Mouse (Mus musculus) G1E-ER4 (cell line): ENCODE measurements around the gene Cnn3. TPM values are rescaled to one million over a fixed set of nuclear protein-coding genes. Genes with fewer than 3 reads are reported as not detected.

Experiments used
- GATA1 ChIP-seq: IDR thresholded peaks from one replicate; pipeline ENCODE4 v1.8.0; 2012; ENCODE audit warnings: low read length, inconsistent platforms
- polyA plus RNA-seq: library from polyadenylated mRNA; stranded (reverse); fragments of >175 nt; gene quantifications from 2 replicates; pipeline ENCODE4 v1.2.3, GENCODE M21; 2012

The Cnn3 gene
- polyA plus RNA-seq, 1 experiment = not detected

DNA sequence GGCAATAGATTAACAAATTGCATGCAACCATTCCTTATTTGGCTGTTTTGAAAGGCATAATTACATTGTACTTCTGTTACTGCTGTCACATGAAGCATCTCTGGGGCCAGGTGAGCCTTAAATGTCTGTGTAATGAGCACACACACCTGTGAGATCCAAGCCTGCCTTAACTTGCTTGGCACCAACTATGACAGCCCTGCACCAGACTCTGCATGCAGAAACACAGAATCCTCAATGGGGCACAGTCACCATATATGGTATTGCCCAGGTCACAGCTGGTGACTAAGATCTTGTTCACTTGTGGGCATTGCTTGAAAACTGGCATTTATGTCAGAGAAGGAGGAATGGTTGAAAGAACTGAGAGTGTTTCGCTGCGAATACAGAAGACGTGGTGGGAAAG is 36.5 kb downstream of the Cnn3 start:
- no peak for TF ChIP-seq GATA1

DNA sequence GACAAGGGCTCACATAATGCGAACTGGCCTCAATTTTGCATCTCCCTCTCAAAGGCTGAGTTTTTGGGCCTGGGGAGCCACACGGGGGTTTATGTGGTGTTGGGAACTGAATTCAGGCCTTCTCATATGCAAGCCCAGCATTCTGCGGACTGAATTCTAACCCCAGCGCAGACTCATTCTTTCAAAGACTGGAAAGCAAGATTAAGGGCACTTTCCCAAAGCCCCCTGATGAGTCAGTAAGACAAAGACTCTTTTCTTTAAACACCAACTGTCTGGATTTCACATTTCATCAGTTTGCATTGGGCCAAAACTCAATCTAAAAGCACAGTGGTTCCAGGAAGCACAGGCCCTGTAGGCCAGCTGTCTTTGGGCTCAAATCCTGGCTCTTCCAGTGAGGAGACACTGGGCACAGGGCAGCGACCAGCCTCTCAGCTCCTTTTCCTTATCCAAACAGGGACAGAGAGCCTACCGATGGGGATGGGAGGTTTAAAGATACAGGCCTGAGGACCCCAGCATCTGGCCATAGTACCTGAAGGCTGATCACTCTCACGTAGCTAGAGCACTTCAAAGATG is 38.5 kb downstream of the Cnn3 start:
- no peak for TF ChIP-seq GATA1

DNA sequence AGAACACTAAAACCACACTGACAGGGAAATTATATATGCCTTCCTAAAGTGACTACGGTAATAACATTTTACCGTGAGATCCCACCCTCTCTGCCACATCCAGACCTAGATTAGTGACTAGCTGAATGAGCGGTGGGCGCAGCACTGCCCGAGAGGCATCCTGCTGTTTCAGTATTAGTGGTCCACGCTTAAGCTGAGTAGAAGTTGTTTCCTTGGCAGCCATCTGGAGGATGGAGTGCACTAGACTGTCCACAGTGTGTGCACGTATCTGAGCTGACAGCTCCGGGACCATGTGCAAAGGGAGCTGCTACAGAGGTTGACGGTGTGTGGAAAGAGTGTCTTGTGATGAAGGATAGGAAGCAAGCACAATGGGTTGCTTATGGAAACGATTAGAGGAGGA is 39.5 kb downstream of the Cnn3 start:
- no peak for TF ChIP-seq GATA1

DNA sequence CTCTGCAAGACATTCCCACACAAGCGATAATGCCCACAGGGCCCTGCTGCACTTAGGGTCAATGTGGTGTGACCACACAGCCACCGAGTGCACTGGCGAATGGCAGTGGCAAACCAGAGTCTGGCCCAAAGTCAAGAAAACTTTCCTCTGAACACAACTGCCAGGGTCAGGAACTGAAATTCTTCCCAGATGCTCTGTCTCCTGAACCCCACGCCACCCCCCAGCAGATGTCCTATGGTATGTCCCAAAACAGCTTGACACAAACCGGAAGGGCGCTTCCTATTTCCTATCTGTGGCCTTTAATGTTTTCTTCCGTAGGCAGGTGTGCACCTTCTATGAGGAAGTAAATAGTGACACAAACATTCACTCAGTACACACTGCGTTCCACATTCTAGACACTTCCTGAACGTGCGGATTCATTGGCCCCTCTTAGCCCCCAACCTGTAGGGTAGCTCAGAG is 40.8 kb downstream of the Cnn3 start:
- TF ChIP-seq GATA1 = no peak

DNA sequence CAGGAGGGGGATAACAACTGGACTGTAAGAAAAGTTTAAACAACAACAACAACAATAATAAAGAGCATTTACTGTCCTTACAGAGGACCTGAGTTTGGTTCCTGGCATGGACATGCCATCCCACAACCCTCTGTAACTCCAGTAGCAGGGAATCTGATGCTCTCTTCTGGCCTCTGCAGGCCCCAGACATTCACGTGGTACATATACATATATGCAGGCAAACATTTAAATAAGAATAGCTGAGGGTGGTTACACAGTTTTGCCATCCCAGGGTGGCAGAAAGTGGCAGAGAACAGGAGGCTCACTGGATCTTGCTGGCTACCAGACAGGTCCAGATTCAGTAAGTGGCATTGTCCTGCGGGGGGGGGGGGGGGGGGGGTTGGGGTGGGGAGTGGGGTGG is 41.8 kb downstream of the Cnn3 start:
- no peak for TF ChIP-seq GATA1

DNA sequence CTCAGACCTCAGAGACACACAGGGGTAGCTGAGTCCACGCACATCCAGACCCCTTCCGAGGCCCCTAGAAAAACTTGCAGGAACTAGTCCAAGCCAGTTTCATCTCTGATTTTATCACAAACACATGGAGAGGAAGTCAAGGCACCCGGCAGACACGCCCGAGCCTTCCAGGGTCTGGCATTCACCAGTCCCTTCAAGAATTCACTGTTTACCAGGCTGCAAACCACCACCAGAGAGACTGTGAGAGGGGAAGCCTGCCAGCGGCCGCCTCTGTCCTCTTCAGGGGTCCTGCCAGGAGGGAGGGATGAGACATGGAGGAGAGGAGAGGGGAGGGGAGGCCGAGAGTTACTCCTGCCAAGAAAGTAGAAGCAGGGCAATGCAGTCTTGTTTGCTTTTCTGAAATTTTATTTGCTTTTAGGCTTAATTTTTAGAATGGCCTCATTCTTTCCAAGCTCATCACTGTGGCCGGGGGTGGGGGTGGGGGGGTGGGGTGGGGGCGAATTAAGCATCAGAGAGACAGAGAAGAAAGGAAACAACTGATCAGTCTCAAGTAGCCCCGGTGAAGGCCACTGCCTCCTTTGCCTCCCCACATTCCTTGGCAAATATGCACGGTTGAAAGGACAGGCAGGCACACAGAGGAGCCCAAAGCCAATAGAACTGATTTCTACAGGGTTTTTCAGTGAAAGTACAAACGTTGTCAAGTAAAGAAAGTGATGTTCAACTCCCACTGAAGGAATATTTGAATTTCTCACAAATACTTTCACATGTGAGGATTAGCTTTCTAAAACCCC is 43.1 kb downstream of the Cnn3 start:
- no peak for TF ChIP-seq GATA1

DNA sequence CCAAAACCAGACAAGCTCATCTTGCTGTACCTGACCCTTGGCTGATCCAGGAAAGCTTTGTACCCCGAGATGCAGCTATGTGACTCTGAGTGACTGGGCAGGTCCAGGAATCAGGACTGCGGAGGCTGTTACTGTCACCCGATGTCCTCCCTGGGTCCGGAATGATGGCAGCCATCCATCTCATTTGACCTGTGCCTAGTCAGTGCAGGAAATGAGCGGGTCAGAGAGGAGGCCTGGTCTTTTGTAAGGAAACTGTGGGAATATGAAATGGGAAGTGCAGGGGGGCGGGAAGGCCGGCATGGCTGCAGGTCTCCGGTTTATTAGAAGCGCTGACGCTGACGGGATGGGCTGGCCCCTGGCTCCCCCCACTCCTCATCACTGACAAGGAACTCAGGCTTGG is 45.4 kb downstream of the Cnn3 start:
- TF ChIP-seq GATA1 = no peak

DNA sequence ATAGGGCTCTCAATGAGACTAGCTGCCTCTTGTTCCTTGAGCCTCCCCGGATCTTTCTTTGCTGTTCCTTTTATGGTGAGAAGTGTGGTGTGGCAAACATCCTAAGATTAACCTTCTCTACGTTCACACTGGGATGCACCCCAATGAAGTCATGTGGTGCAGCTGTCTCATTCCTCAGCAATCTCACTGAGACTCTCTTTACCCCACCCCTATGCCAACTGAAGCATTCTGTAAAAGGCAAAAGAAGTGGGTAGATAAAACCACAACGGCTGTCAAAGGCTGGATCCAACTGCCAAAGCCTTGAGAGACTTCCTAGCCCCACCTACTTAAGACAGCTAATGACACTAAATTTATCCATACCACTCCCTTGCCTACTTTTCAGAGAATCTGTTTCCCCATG is 48.4 kb downstream of the Cnn3 start:
- TF ChIP-seq GATA1 = no peak

DNA sequence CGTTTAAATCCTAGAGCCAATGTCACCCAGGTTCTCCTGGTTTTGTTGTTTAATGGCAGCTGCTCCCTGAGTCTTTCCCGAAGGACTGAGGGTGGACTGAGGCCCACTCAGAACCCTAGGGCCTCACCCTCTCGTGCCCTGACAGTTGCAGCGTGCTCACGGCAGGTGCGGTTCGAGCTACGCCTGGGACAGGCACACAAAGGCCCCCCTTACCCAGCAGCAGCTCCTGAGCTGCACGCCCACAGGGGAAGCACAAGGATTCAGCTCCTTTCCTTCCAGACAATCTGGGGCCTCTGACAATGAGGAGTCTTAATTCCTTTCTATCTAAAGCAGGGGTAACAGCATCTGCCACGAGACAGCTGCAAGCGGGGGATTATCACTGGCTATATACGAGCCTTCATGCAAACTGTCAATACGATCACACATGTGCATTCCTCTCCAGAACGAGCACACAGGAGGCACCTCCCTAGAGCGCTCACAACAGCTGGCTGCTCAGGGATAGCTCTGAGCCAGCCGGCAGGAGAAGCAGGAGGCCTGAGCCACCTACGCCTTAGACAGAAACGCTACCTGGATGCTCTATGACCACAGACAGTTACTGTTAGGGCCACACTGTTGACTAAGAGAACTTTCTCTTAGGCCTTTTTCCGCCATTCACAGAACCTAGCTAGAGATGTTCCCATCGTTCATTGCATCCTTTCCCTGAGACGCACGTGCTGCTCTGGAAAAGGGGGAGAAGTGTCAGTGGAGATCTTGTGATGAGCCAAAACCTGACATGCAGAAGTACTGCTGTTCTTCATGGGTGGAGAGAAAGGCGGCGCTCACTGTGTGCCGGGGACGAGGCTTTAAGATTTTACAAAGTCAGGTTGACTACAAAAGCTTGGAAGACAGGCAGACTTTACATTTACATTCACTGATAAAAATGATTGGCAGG is 54.0 kb downstream of the Cnn3 start:
- TF ChIP-seq GATA1 = no peak

DNA sequence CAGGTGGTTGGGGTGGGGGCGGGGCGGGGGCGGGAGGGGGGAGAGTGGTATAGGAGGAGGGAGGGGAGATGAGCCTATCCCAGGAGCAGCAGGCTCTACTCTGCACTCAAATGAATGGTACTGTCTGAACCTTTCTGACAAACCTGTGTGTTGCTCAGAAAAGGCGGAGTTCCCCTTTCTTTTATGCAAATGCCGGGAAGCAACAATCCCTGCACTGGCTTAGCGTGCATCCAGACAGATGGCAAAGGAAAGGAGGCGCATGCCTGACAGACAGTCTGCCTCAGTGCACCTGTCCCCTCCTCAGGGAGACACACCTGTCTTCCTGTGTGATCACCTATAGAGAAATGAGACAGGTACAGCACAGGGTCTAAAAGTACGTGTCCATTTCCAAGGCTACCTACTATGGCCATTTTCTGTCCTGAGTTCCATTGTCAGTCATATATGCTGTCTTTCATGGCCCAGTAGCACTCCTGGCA is 54.7 kb downstream of the Cnn3 start:
- no peak for TF ChIP-seq GATA1

DNA sequence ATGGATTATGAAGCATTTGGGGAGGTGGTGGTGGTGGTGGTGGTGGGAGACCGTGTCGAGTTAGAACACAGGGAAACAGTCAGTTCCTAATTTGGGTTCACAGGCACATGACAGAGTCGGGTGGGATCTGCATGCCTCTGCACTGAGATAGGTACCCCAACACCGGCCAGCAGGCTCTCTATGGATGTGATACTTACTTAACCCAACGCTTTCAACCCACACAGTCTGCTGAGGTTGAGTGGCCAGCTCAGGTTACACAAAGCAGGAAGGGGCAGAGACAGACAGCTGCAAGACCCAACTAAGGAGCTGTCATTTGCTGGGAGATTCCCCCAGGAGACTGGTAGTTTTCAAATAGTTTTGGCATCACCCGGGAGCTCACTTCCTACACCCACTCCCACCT is 55.3 kb downstream of the Cnn3 start:
- TF ChIP-seq GATA1 = no peak

DNA sequence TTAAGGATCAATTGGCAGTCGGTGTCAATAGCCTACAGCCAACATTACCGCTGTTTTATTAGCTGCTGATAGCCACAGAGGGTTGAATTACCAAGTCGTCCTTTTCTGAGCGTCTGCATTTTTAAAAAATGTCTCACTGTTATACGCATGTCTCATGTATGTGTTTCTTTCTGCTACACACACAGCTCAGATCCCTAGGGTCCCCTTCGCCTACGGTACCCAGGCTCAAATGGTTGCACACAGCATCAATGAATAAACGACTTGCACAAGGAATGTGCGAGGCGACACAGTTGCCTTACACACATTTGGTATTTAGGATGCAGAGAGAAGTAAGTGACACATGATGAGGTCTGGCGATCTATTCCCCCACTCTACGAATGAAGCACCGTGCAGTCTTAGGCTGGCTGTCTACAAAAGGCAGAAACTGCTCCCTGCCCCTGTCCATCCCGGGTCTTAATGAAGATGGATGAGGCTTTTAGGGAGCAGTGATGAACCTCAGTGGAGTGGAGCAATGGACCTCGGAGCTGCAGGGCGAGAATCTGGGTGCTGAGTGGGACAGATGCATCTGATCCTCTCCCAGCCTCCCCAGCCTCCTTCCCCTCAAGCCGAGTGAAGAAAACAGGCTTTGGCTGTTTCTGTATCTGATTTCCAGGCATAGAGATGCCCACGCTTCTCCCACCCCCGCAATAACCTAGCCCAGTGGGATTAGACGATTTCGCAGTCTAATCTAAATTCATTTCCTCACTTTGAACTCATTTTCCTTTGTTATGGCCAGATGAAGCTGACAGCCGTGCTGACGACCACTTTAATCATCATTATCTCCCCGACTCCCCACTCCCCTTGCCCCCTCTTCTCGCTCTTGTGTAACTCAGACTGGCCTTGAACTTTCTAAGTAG is 57.2 kb downstream of the Cnn3 start:
- TF ChIP-seq GATA1 = no peak

DNA sequence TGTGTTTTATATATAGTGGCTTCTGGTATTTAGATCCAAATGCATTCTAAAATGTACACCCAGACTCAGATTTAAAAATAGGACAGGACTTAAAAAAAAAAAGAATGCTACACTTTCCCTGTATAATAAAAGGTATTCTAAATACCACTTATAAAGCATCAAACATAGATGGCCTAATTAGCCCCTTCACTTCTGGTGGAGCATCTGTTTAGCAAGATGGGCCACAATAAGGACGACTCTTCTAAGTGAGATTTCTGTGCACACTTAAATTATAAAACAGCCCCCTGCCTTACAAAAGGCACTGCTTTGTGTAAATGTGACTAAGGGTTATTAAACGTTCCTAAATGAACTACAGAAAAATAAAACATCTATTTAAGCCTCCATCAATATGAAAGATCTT is 58.9 kb downstream of the Cnn3 start:
- no peak for TF ChIP-seq GATA1

DNA sequence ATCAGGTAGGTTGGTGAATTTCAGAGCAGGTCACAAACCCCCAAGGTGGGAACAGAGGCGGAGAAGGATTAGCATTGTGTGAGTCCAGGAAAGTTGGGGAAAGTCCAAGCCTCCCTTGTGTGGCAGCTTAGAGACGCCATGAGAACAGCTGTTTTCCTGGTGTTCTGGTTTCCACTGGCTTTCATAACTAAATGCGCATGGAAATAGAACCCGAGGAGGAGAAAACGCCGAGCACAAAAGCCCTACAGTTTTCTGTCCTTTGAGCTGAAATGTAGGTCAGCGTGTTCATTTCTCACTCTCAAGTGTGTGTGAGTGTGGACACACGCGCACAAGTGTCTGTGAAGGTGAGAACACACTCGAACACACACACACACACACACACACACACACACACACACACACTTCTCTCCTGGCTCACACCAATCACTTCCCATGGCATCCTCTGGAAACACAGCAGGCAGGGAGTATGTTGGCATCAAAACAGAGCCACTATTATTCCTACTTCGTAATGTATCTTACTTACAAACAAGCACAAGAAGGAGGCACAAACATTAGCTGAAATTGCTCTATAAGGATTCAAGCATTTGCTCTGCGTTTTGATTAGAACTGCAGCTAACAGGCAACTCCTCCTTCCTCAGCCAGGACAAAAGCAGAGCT is 63.3 kb downstream of the Cnn3 start:
- no peak for TF ChIP-seq GATA1
